Comparison of ENCODE assay signal across 9 mouse cellular contexts in genomic region chr15:102366238-102366637, GRCm38 (mm10). TPM values are rescaled to one million over a fixed set of nuclear protein-coding genes. Genes with fewer than 3 reads are reported as not detected.
DNase-seq lines count a peak whose midpoint lies in the region; ATAC-seq and TF ChIP-seq lines count a peak whose summit lies in the region.
"Had no signal": no experiment of that assay in that cellular context is flagged by ENCODE, and none has a peak within 500 bp of the region (broad histone marks: within the 10 kb centered on the region; RNA-seq: fewer than 3 reads in every experiment).

No protein-coding gene starts in this region.

- H3K4me2 ChIP-seq in lung, embryonic 14.5 days: peak overlapping the region; percentile 61
- H3K4me2 ChIP-seq in forebrain, embryonic 14.5 days (ENCODE audit: low read length): peak overlapping the region; percentile 42
- H3K4me2 ChIP-seq in limb, embryonic 13.5 days (replicated peaks): peak overlapping the region; percentile 65
- H3K4me2 ChIP-seq in stomach, embryonic 14.5 days (replicated peaks; ENCODE audit: low read depth, low read length): peak overlapping the region; percentile 46

- ATAC-seq in lung, embryonic 14.5 days (ENCODE audit: insufficient read depth): no peak
- no peak for ATAC-seq in forebrain, embryonic 14.5 days
- no peak for ATAC-seq in limb, embryonic 13.5 days (ENCODE audit: low FRiP score, low read depth)
- ATAC-seq in stomach, embryonic 14.5 days (ENCODE audit: insufficient number of reproducible peaks, insufficient read depth, low FRiP score, low read depth): no peak

- no peak overlapping the region for H3K27ac ChIP-seq in lung, embryonic 14.5 days (ENCODE audit: low read depth)
- no peak overlapping the region for H3K27ac ChIP-seq in forebrain, embryonic 14.5 days (ENCODE audit: low read depth, low read length)
- no peak overlapping the region for H3K27ac ChIP-seq in limb, embryonic 13.5 days
- no peak overlapping the region for H3K27ac ChIP-seq in stomach, embryonic 14.5 days (ENCODE audit: low read length)
- H3K27ac ChIP-seq: liver, embryonic 14.5 days had no signal

- peaks cover 9% of the 10 kb centered on the region for H3K4me1 ChIP-seq in lung, embryonic 14.5 days (ENCODE audit: insufficient read depth)
- H3K4me1 ChIP-seq in forebrain, embryonic 14.5 days (ENCODE audit: control insufficient read depth, insufficient read depth, low read length): no peaks in the 10 kb centered on the region
- peaks cover 44% of the 10 kb centered on the region for H3K4me1 ChIP-seq in limb, embryonic 13.5 days
- peaks cover 30% of the 10 kb centered on the region for H3K4me1 ChIP-seq in stomach, embryonic 14.5 days (ENCODE audit: control insufficient read depth, insufficient read depth, low read length)

- 15% methylated on average over 7 of the region's 7 CpGs for WGBS in lung, embryonic 14.5 days
- WGBS in forebrain, embryonic 14.5 days: 8% methylated on average over 7 of the region's 7 CpGs
- WGBS in limb, embryonic 13.5 days: 10% methylated on average over 7 of the region's 7 CpGs
- 16% methylated on average over 7 of the region's 7 CpGs for WGBS in stomach, embryonic 14.5 days

- TF ChIP-seq CTCF in lung, embryonic 14.5 days (IDR thresholded peaks at IDR 0.05; ENCODE audit: low read depth): no peak

- no peak for DNase-seq in lung, embryonic 14.5 days
- DNase-seq in lung, postnatal 4 days: no peak
- no peak for DNase-seq in forebrain, embryonic 14.5 days (ENCODE audit: low spot score)
- no peak for DNase-seq in T-cell, adult 2 months (ENCODE audit: low spot score)
- no peak for DNase-seq in layer of hippocampus, adult 9-11 months
- DNase-seq in ovary, adult 18-20 months (ENCODE audit: low spot score): no peak

- peaks cover 3% of the 10 kb centered on the region; the same call in 1 of the 2 replicates for H3K27me3 ChIP-seq in lung, embryonic 14.5 days (ENCODE audit: insufficient read depth, low read length)
- H3K27me3 ChIP-seq in forebrain, embryonic 14.5 days (replicated peaks; ENCODE audit: control insufficient read depth, insufficient read depth, low read length): peaks cover 9% of the 10 kb centered on the region; the same call in 1 of the 2 replicates
- peaks cover 3% of the 10 kb centered on the region; the same call in 1 of the 2 replicates for H3K27me3 ChIP-seq in limb, embryonic 13.5 days
- H3K27me3 ChIP-seq in stomach, embryonic 14.5 days (ENCODE audit: control insufficient read depth, insufficient read depth, low read length): no peaks in the 10 kb centered on the region

- no peaks in the 10 kb centered on the region for H3K9me3 ChIP-seq in lung, embryonic 14.5 days (ENCODE audit: low read depth, low read length)
- no peaks in the 10 kb centered on the region for H3K9me3 ChIP-seq in forebrain, embryonic 14.5 days (replicated peaks; ENCODE audit: control insufficient read depth, low read length)
- no peaks in the 10 kb centered on the region for H3K9me3 ChIP-seq in limb, embryonic 13.5 days
- H3K9me3 ChIP-seq in stomach, embryonic 14.5 days (ENCODE audit: control insufficient read depth, low read depth, low read length): no peaks in the 10 kb centered on the region

- H3K9ac ChIP-seq in lung, embryonic 14.5 days: peak overlapping the region; percentile 49
- peak overlapping the region; percentile 40; the same call in 1 of the 2 replicates for H3K9ac ChIP-seq in forebrain, embryonic 14.5 days (ENCODE audit: low read length)
- H3K9ac ChIP-seq in limb, embryonic 13.5 days: peak overlapping the region; percentile 65
- H3K9ac ChIP-seq in stomach, embryonic 14.5 days (replicated peaks; ENCODE audit: low read depth, low read length): 0 out of 2 replicates have a peak overlapping the region, but pooled peaks have one; percentile 14
- H3K9ac ChIP-seq: liver, embryonic 14.5 days had no signal

- peak overlapping the region; percentile 25 for H3K4me3 ChIP-seq in lung, embryonic 14.5 days (ENCODE audit: low read depth, low read length)
- 0 out of 2 replicates have a peak overlapping the region, but pooled peaks have one; percentile 6 for H3K4me3 ChIP-seq in forebrain, embryonic 14.5 days (ENCODE audit: low read depth, low read length)
- peak overlapping the region; percentile 42 for H3K4me3 ChIP-seq in limb, embryonic 13.5 days
- peak overlapping the region; percentile 22; the same call in 1 of the 2 replicates for H3K4me3 ChIP-seq in stomach, embryonic 14.5 days (ENCODE audit: low read depth, low read length)

- H3K36me3 ChIP-seq in lung, embryonic 14.5 days (ENCODE audit: insufficient read depth): no peaks in the 10 kb centered on the region
- H3K36me3 ChIP-seq in forebrain, embryonic 14.5 days (ENCODE audit: control insufficient read depth, insufficient read depth, low read length): no peaks in the 10 kb centered on the region
- H3K36me3 ChIP-seq in limb, embryonic 13.5 days: no peaks in the 10 kb centered on the region
- no peaks in the 10 kb centered on the region for H3K36me3 ChIP-seq in stomach, embryonic 14.5 days (ENCODE audit: control insufficient read depth, insufficient read depth, low read length)

RNA-seq across cellular contexts. Expression of gene Sp7, which starts 0.7 kb away (rescaled TPM):
- 0.55 and 0.64 TPM in 2 replicates for polyA plus RNA-seq in lung, embryonic 14.5 days (2014; fragmentation: Nextera tagmentation; extraction: Ambion mirVana)
- 0.33 and 0.39 TPM in 2 replicates for polyA plus RNA-seq in forebrain, embryonic 14.5 days (2014; fragmentation: Nextera tagmentation; extraction: Ambion mirVana)
- polyA plus RNA-seq in limb, embryonic 13.5 days (2015; fragmentation: Nextera tagmentation; extraction: Ambion mirVana): 6.0 and 7.4 TPM in 2 replicates
- 2.0 and 2.5 TPM in 2 replicates for polyA plus RNA-seq in stomach, embryonic 14.5 days (2014; fragmentation: Nextera tagmentation; extraction: Ambion mirVana)

RNA-seq across cellular contexts. Expression of gene Aaas, which starts 15.7 kb away (rescaled TPM):
- 99.1 and 103 TPM in 2 replicates for polyA plus RNA-seq in lung, embryonic 14.5 days (2014; fragmentation: Nextera tagmentation; extraction: Ambion mirVana)
- 43.2 and 48.2 TPM in 2 replicates for polyA plus RNA-seq in forebrain, embryonic 14.5 days (2014; fragmentation: Nextera tagmentation; extraction: Ambion mirVana)
- 75.9 and 76.6 TPM in 2 replicates for polyA plus RNA-seq in limb, embryonic 13.5 days (2015; fragmentation: Nextera tagmentation; extraction: Ambion mirVana)
- 63.8 and 68.4 TPM in 2 replicates for polyA plus RNA-seq in stomach, embryonic 14.5 days (2014; fragmentation: Nextera tagmentation; extraction: Ambion mirVana)

RNA-seq across cellular contexts. Expression of gene Myg1, which starts 34.7 kb away (rescaled TPM):
- polyA plus RNA-seq in lung, embryonic 14.5 days (2014; fragmentation: Nextera tagmentation; extraction: Ambion mirVana): 111 and 113 TPM in 2 replicates
- 90.9 and 108 TPM in 2 replicates for polyA plus RNA-seq in forebrain, embryonic 14.5 days (2014; fragmentation: Nextera tagmentation; extraction: Ambion mirVana)
- 110 and 116 TPM in 2 replicates for polyA plus RNA-seq in limb, embryonic 13.5 days (2015; fragmentation: Nextera tagmentation; extraction: Ambion mirVana)
- 96.9 and 109 TPM in 2 replicates for polyA plus RNA-seq in stomach, embryonic 14.5 days (2014; fragmentation: Nextera tagmentation; extraction: Ambion mirVana)

RNA-seq across cellular contexts. Expression of gene Sp1, which starts 39.7 kb away (rescaled TPM):
- 15.3 and 16.1 TPM in 2 replicates for polyA plus RNA-seq in lung, embryonic 14.5 days (2014; fragmentation: Nextera tagmentation; extraction: Ambion mirVana)
- polyA plus RNA-seq in forebrain, embryonic 14.5 days (2014; fragmentation: Nextera tagmentation; extraction: Ambion mirVana): 6.6 and 7.0 TPM in 2 replicates
- 11.6 and 12.0 TPM in 2 replicates for polyA plus RNA-seq in limb, embryonic 13.5 days (2015; fragmentation: Nextera tagmentation; extraction: Ambion mirVana)
- polyA plus RNA-seq in stomach, embryonic 14.5 days (2014; fragmentation: Nextera tagmentation; extraction: Ambion mirVana): 16.9 and 18.9 TPM in 2 replicates

RNA-seq across cellular contexts. Expression of gene Pfdn5, which starts 40.3 kb away (rescaled TPM):
- 477 and 511 TPM in 2 replicates for polyA plus RNA-seq in lung, embryonic 14.5 days (2014; fragmentation: Nextera tagmentation; extraction: Ambion mirVana)
- polyA plus RNA-seq in forebrain, embryonic 14.5 days (2014; fragmentation: Nextera tagmentation; extraction: Ambion mirVana): 509 and 642 TPM in 2 replicates
- 431 and 451 TPM in 2 replicates for polyA plus RNA-seq in limb, embryonic 13.5 days (2015; fragmentation: Nextera tagmentation; extraction: Ambion mirVana)
- polyA plus RNA-seq in stomach, embryonic 14.5 days (2014; fragmentation: Nextera tagmentation; extraction: Ambion mirVana): 500 and 514 TPM in 2 replicates

Comparison
In these comparisons a context has a peak if more than half of its experiments do, and no peak if none do; other contexts are left out.
1. H3K9ac ChIP-seq: peak in every context shown above with its lines; median percentile 65 in limb, embryonic 13.5 days; 49 in lung, embryonic 14.5 days; 40 in forebrain, embryonic 14.5 days; 14 in stomach, embryonic 14.5 days.